Mouse (Mus musculus): ENCODE measurements at regions not wholly inside any gene's neighbourhood (a gene's known extent, or its start where the extent isn't known, plus 50 kb on each side); places are given as distances from the start of the nearest gene placed in this dataset.

GRCm38 (mm10) chr1:89382021-89382420 is 72.6 kb upstream of the Agap1 start:
- DNase-seq (ENCODE audit: low spot score): no peak

GRCm38 (mm10) chr1:89385111-89385510 is 69.5 kb upstream of the Agap1 start:
- no peak for DNase-seq (ENCODE audit: low spot score)

GRCm38 (mm10) chr1:89392711-89393110 is 61.9 kb upstream of the Agap1 start:
- DNase-seq (ENCODE audit: low spot score): no peak

- DNase-seq (ENCODE audit: low spot score): no peak
Measured at GRCm38 (mm10) chr1:89394471-89394870, 60.1 kb upstream of the Agap1 start.

- DNase-seq (ENCODE audit: low spot score): no peak
Measured at GRCm38 (mm10) chr1:89400734-89401202, 53.8 kb upstream of the Agap1 start.

GRCm38 (mm10) chr1:89402513-89403210 is 51.9 kb upstream of the Agap1 start:
- DNase-seq (ENCODE audit: low spot score): no peak

GRCm38 (mm10) chr1:89403551-89404050 is 51.0 kb upstream of the Agap1 start:
- DNase-seq (ENCODE audit: low spot score): no peak

Measured in testis, postnatal 10 days (tissue).